Mouse (Mus musculus) heart, postnatal 4 days (tissue): ENCODE results near the gene Crocc. TPM values are rescaled to one million over a fixed set of nuclear protein-coding genes. Genes with fewer than 3 reads are reported as not detected.

Experiments used
- DNase-seq: peaks from one replicate; pipeline ENCODE4 v3.0.0; 2021
- total RNA-seq, 2 experiments: library from RNA; stranded (reverse); gene quantifications; 2 replicates each; pipeline ENCODE4 v1.2.3; 2021

Crocc gene
- total RNA-seq: 1 to 10 TPM; 8.2 to 8.3 TPM

DNA sequence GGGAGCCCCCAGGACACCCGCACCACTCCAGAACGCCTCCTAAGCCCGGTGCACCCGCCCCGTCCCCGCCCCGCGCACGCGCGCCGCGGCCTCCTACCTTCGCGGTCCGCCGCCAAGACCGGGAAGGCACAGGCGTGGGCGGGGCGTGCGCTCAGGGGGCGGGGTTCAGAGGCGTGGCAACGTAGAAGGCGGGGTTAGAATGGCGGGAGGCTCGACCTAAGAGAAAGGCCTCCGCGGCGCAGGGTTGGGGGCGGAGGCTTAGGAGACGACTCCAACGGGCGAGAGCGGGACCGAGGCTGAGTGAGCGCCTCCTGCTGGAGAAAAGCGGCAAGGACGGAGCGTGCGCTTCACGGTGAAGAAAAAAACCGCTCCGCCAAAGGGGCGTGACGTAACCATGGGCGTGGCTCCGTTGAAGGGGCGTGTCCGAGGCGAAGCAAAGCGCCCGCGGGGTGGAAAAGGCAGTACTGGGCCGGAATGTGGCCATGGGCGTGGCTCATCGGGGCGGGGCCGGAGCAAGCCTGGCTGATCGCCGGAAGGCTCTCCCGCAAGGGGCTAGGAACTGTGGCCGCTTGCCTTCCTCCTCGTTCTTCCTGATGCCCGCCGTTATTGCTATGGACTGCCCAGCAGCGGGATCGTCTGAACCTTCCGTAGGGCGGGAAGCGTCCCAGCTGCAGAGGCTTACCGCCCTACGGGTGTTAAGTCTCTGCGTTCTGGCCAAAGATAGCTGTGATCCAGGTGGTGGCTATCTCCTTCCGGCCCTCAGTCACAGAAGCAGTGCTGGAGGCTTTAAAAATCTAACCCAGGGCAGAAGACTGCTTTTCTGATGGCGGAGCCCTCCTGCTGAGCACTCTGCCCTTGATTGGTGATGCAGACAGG is at the start of gene Crocc:
Gene Crocc, minus strand, starts transcription at position 125 of the 876 bp plus-strand sequence.
- peak; percentile 100 for DNase-seq

DNA sequence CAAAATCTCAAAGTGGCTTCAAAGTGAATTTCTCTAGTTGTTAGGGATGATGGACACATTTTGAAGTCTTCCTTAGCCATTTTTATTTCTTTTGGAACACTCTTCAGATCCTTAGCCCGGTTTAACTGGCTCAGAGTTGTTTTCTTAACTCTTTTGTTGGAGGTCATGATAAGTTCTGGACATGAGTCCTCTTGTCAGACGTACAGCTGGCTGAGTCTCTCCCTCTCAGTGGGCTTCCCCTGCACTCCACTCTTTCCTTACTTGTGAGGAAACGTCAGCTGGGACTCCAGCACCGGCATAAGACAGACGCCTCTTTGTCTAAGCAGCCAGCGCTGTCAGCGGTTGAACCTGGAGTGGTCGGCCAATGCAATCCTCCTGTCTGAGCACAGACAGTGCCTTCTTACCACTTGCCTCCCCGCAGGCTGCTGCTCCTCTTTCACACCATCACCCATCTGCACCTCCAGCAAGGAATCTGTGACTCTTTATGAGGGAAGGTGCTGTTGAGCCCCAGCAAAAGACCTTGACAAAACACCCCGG is 47.9 kb upstream of the Crocc start:
- peak; percentile 40 for DNase-seq

DNA sequence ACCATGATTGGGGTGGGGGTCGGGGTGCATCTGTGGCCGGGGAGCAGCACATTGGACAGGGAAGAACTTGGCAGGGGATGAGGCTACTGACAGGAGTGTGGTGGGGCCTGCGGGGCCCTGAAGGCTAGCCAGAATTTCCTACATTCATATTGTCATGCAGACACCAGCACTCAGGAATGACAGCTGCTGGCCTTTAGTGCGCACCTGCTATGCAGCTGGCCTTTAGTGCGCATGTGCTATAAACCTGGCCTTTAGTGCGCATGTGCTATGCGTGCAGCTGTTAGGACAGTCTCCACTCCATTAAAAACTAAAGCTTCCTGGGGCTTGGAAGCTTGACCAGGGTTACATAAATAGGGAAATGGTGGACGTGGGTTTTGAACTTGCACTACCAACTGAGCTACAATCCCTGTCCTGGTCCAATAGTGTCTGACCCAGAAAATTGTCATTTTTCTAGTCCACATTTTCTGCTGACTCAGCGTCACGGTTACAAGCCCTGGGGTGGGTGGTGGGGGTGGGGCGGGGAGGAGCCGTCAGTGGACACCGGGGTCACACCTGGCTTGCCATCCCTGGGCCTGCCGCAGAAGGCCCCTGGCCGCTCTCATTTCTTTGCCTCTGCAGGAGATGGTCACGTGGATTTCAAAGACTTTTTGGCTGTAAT is 46.3 kb upstream of the Crocc start:
- no peak for DNase-seq

DNA sequence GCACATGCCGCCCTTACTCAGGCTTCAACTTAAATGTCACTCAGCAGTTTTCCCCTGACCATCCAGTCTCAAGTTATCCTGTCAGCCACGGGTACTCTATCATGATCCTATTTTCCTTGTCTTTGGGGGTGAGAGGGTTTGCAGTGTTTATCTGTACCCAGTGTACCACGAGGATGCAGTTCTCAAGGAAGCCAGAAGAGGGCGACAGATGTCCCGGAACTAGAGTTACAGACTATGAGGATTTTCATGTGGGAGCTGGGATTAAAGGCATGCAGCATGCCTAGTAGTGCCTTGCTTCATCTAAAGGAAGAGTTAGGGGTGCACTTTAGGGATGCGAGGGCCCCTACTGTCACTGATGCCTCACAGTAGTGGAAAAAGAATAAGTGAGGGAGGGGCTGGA is 41.5 kb upstream of the Crocc start:
- DNase-seq: peak; percentile 44

DNA sequence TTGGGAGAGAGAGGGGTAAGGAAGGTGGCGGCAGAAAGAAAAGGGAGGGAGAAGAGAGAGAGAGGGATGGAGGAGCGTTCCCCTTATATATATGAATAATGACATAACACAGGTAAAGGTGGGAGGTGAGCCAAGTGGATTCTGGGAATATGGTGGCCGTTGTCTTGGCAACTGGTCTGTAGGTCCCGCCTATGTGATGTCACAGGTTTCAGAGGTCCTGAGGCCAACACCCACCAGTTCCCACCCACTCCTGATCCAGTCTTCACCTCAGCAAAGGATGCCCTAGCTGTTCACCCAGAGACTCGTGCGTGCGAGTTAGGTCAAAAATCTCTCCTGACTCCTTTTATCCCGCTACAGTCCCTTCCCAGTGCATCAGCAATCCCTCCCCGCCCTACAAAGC is 40.9 kb upstream of the Crocc start:
- DNase-seq: no peak

DNA sequence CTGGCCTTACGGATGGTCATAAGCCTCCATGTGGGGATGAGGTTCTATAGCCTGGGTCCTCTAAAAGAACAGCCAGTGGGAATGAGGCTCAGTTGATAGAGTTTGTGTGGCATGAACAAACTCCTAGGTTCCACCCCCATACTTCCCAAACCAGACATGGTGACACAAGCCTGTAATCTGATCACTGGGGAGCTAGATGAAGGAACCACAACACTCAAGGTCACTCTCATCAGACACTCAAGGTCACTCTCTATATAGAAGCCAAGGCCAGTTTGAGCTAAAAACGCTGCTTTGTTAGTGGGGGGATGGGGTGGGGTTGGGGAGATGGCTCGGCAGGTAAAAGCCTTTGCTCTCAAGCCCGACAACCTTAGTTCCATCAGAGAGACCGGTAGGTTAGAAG is 39.6 kb upstream of the Crocc start:
- no peak for DNase-seq

DNA sequence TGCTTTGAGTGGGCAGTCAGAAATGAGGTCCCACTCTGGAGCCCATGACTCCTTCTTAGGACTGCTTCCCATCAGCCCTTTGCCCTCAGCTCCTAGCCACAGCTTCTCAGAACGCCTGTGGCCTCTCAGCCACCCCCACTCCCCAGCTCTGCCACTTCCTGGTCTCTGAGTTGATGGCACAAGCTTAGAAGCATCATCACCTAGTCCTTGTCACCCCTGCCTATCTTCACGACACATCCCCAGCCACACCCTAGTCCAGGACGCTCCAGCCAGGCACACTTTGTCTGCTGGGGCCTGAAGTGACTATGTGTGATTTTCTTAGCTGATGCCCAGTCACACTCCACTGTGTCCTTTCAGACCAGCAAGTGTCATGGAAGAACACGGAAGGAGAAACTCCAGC is 38.6 kb upstream of the Crocc start:
- DNase-seq: no peak

DNA sequence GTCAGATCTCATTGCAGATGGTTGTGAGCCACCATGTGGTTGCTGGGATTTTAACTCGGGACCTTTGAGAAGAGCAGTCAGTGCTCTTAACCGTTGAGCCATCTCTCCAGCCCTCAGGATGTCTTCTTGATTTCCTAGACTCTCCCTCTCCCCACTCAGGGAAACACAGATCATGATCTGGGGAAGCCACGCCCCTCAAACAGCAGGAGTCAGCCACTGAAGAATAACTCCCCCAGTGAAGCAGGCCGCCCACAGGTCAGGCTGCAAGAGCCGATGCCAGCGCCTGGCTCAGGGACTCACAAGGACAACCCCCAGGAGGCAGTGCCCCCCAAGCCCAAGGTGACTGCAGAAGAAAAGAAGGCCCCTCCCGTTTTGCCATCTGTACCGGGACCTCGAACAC is 36.4 kb upstream of the Crocc start:
- no peak for DNase-seq

DNA sequence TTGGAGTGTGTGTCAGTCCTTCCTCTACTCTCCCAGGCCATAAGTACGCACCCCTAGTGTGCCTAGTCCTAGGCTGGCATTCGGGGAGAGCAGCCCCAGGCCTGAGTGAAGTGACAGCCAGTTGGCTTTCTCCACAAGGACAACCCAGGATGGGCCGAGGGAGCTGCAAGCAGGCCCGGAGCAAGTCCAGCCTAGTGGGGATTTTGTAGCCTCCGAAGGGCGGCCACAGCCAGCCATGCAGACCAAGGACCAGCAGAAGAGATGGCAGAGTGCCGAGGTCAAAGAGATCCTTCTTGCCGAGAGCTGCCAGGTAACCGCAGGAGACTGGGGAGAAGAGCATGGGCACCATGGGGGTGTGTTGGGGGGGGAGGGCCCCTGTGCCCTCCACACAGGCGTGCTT is 34.7 kb upstream of the Crocc start:
- DNase-seq: no peak

DNA sequence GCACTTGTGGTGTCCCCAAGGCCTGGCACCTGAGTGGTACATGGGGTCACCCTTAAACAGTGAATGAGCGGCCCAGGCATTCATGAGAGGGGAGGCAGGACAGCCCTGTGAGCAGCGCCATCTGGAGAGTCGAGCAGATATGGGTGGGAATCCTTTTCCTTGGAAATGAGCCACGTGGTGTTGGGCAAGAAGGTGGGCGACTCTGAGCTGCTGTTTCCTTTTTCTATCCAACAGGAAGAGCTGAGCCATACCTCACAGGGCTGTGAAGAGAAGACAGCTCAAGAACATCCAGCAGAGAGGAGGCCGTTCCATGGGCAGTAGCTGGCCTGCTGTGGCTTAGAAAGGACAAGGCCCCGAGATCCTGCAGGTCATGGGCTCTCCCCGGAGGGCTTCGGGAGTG is 28.4 kb upstream of the Crocc start:
- DNase-seq: no peak

DNA sequence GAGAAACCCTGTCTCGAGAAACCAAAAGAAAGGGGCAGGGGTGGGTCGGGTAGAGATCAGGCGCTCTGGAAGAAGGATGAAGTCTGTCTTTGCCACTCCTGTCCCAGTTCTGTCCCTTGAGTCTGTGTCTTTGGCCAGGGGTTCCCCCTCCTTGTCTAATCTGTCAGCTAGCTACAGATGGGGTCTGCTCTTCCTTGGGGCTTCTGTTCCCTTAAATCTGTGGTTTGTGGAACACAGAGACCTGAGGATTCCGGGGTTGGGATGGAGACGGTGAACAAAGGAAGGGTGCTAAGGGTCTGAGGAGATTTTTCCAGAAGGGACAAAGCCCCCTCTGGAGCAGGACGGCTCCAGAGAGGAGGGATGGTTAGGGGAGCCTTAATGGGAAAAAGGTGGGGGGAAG is 27.7 kb upstream of the Crocc start, which contains the start of gene Spata21:
Gene Spata21, plus strand, starts transcription at position 301 of the 400 bp plus-strand sequence.
- no peak for DNase-seq

DNA sequence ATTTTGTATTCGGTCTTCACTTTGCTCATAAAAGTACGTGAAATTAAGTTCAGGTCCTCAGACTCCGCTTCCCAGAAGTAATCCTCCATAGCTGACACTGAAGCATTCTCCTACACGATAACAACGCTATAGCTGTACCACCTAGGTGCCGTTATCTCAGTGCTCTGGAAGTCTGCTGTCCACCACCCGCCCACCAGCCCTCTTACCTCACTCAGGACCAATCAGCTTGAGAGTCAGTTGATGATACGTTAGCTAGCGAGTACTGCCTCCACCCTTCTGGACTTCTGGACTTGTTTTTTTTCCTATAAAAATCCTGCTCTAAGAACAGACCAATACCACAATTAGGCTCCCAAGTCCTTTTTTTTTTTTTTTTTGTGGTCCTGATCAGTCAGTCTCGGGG is 26.5 kb upstream of the Crocc start:
- no peak for DNase-seq

DNA sequence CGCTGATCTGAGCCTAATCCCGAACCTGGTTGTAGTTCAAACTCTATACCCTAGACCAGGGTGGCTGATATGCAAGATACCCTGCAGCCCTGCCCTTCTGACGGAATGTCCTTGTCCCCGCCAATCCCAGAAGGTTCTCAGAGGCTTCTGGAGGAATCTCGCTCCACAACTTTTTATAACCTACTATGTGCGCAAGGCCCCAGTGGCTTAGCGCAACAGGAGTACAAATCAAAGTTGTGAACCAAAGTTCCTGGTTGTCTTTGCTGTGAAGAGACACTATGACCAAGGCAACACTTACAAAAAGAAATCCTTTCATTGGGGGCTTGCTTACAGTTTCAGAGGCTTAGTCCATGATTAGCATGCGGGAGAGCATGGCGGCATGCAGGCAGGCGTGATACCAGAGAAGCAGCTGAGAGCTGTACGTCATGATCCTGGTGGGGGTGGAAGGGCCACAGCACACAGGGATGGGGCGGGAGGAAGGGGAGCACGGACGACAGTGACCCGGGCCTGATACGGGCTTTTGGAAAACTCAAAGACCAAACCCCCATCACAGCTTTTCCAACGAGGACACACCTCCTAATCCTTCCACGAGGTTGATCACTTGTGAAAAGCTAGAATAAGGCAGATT is 18.3 kb upstream of the Crocc start:
- DNase-seq: no peak

DNA sequence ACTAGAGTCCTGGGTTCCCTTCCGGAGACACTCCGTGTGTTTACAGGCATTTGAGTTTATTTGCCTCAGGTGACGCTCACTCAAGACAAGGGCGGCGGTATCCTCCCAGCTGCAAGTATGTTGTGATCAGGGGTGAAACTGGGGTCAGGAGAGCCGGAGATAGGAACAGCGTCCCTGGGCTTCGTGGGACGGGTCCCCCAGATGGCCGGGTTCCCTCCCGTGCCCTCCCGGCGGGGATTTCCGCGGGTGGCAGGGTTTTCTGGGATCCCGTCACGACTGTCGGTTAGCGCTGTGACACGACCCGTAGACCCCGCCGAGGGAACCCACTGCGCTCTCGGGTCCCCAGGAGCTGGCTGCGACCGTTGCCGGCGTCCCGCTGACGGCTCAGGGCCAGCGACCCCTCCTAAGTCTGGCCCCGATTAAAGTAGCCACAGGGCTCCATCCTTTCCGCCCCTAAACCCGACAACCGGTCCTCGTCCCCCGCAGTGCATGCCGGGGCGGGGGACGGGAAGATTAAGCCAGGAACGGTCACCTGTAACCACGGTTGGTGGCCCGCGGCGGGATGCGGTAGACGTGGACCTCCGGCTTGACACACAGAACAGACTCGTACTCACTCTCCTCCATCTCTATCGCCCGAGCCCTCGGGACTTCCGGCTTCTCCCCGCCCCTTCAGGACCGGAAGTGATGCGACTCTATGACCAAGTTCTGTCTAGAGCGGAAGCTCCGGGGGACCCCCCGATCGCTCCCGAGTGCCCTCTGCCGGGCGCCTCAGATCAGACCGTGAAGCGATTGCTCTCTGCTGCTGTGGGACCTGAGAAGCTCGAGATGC is 17.5 kb upstream of the Crocc start, which contains the start of gene Necap2:
Gene Necap2, minus strand, starts transcription at position 677 of the 829 bp plus-strand sequence.
- peak; percentile 97 for DNase-seq

DNA sequence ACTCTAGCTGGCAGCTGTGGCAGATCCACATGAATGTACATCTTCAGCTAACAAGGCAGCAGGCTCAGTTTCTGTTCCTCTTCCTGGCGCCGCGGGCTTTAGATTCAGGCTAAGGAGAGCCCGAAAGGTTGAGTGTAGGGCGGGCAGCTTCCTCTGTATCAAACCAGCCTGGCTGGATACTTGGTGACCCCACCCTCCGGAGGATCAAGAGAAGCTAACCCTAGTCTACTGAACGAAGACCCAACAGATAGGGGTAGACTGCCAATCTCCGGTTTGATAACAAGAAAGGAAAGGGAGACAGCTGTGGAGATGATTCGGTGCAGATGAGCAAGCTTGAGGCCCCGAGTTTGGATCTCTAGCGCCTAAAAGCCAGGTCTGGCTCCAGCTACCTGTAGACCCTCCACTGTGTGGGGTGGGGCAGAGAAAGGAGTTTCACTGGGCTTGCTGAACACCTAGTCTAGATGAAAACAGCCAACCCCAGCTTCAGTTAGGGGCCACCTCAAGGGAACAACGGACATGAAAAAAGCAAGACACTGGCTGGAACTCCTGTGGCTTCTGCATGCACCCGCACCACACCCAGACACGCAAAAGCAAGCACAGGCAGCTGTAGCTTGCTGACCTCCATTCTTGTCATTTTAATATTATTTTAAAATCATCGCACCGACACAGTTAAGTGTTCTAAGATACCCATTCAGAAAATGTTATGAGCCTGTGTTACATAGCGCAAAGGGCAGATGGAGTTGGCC is 16.6 kb upstream of the Crocc start:
- DNase-seq: no peak

DNA sequence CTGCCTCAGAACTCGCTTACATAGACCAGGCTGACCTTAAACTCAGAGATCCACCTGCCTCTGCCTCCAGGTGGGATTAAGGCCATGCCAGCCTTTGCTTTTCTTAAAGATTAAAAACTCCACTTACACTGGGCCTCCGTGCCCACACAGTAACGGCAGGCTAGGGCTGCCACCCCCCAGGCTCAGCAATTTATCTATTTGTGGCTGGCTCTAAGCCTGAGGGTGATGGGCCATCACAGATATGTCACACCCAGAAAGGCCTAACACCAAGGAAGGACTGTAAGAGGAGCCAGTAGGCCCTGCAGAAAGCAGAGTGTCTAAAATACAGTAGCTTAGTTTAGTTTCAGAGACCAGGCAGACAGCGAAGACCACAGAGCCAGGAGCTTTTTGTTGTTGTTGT is 13.8 kb upstream of the Crocc start:
- no peak for DNase-seq

DNA sequence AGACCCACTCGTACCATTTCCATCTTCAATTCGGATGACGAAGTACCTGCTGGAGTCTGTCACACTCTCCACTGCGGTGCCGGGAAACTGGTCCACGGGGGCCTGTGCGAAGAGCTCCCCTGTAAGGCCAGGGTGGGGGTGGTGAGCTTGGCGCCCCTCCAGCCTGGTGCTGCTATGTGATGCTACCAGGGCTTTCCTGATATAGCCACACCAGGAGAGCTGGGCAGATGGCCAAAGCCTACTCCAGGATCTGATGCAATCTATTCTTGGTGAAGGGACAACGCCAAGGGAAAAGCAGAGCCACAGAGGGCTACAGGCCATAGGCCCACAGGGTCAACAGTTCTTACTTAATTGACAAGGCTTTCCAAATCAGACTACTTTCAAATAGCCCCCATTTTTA is 13.3 kb upstream of the Crocc start:
- DNase-seq: peak; percentile 79

DNA sequence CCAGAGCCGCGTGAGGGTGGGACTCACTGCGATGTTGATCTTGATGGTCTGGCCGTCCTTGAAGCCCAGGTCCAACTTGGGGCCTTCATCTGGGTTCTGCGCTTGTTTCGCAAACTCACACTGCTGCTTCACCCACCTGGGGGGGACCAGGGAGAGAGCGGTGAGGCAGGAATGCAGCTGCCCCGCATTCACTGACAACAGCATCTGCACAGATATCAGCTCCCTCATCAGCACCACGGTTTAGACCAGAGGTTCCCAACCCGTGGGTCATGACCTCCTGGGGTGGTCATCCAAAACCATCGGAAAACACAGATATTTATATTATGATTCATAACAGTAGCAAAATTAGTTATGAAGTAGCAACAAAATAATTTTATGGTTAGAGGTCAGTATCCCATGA is 12.2 kb upstream of the Crocc start:
- DNase-seq: no peak

DNA sequence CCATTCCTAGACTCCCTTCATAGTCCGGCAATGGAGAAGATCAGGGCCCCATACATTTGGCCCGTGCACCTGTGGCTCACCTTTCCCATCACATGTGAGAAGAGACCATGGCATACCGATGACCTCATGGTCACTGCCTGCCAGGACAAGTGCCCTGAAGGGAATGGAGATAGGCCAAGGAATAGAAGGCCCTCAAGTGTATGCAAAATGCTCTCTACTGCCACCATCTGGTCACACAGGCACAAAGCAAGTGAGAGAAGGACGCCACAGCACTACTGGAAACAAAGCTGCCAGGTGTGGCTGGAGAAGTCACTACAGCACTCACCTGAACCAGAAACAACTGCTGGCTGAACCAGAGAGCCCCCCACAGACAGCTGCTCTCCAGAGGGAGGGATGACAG is 9.4 kb upstream of the Crocc start:
- DNase-seq: peak; percentile 68

DNA sequence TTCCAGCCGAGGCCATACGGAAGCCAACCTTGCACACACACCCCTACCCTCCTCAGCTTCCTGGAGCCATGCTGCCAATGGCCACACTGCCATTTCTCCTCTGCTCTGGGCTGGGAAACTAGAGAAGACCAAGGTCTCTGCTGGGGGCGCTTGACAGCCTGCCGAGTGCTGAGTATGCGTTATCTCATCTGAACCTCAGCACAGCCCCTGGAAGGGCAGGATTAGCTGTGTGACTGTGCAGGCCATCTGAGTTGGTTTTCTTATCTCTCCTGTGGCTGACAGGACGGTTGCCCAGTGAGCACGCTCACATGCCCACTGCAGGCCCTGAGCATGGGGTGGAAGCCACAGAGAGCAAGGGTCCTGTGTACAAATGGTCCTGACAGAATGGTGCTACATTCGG is 8.3 kb upstream of the Crocc start:
- no peak for DNase-seq

DNA sequence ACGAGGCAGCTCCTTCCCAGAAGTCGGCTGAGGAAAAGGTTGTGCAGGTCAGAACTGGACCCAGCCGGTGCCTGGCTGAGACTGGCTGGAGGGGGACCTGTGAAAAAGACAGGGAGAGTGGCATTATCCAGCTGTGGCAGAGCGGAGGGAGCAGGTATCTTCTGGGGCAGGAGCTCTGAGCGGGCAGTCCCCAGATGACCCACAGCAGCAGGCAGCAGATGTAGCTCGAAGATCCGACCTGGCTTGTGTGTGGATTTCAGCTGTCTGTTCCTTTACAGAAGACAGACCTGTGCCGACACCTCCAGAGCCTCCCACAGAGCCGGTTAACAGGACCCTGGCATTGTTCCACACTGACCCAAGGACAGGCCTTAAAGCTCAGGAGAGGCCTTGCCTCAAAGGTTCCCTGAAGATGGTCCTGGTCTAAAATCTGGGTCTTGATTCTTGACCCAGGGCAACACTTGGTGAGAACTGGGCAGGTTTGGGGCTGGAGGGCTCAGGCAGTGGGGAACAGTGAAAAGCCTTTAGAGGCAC is 7.2 kb upstream of the Crocc start:
- no peak for DNase-seq
